Mouse (Mus musculus) embryonic facial prominence, embryonic 15.5 days (tissue): Measurements from ENCODE around the gene Mrpl10. TPM values are rescaled to one million over a fixed set of nuclear protein-coding genes. Genes with fewer than 3 reads are reported as not detected.

Source experiments
- ATAC-seq: fragments of 200-750 bp; cut with Nextera tagmentation; 2 replicates; pipeline ENCODE4 v1.8.0; 2017; ENCODE audit warnings: low read depth, moderate TSS enrichment; ENCODE audit not compliant: insufficient number of reproducible peaks, low FRiP score, low TSS enrichment
- H3K27ac ChIP-seq: fragments of 300-500 bp; sonication (generic); replicated peaks from 2 replicates; pipeline ENCODE4 v1.5.1; 2015; ENCODE audit warnings: mild to moderate bottlenecking, inconsistent platforms
- H3K27me3 ChIP-seq: fragments of 300-500 bp; sonication (generic); 2 replicates; pipeline ENCODE4 v1.6.1; 2015; ENCODE audit warnings: inconsistent platforms
- H3K36me3 ChIP-seq: fragments of 300-500 bp; sonication (generic); 2 replicates; pipeline ENCODE4 v1.6.1; 2015; ENCODE audit warnings: mild to moderate bottlenecking, inconsistent platforms
- H3K4me1 ChIP-seq: fragments of 300-500 bp; sonication (generic); 2 replicates; pipeline ENCODE4 v1.6.1; 2015; ENCODE audit warnings: inconsistent platforms
- H3K4me2 ChIP-seq: fragments of 300-500 bp; sonication (generic); replicated peaks from 2 replicates; pipeline ENCODE4 v1.6.1; 2015; ENCODE audit warnings: mild to moderate bottlenecking, inconsistent platforms
- H3K4me3 ChIP-seq: fragments of 300-500 bp; sonication (generic); replicated peaks from 2 replicates; pipeline ENCODE4 v1.5.1; 2015; ENCODE audit warnings: mild to moderate bottlenecking, inconsistent platforms
- H3K9ac ChIP-seq: fragments of 300-500 bp; sonication (generic); 2 replicates; pipeline ENCODE4 v1.6.1; 2015; ENCODE audit warnings: inconsistent platforms
- H3K9me3 ChIP-seq: fragments of 300-500 bp; sonication (generic); replicated peaks from 2 replicates; pipeline ENCODE4 v1.6.1; 2016; ENCODE audit warnings: inconsistent platforms
- WGBS: fragments of 180-500 bp; shearing (Covaris S2); methylation state at CpG from one replicate; pipeline ENCODE4 v1.1.7; 2015; 5-methylcytosine and 5-hydroxymethylcytosine counted together
- polyA plus RNA-seq: library from polyadenylated mRNA; unstranded; fragments of >200 nt; fragmentation: Nextera tagmentation; extraction: Ambion mirVana; gene quantifications from 2 replicates; pipeline ENCODE4 v1.2.1, GENCODE M21; 2015

Gene Mrpl10
- polyA plus RNA-seq, 1 experiment from 2014 or later = 77.9 TPM

- peak within 1 kb of the TSS; percentile 57 for H3K9ac ChIP-seq
- H3K4me2 ChIP-seq = peak within 1 kb of the TSS; percentile 87
- no peaks in the 10 kb centered on the region for H3K9me3 ChIP-seq
- no peaks in the 10 kb centered on the region for H3K27me3 ChIP-seq
- ATAC-seq = peak; percentile 79
- WGBS = 5% methylated on average over 18 of the region's 18 CpGs
- peaks cover 24% of the 10 kb centered on the region for H3K4me1 ChIP-seq
- H3K4me3 ChIP-seq = peak within 1 kb of the TSS; percentile 66
- H3K36me3 ChIP-seq = peaks cover 59% of the 10 kb centered on the region
- H3K27ac ChIP-seq = no peak within 1 kb of the TSS; the same call in 1 of the 2 replicates
These were observed 9.0 kb downstream of the Mrpl10 start, which contains the start of gene Osbpl7 for GRCm38 (mm10) chr11:97050216-97050943. Osbpl7 (plus strand) TSS chr11:97050628.

- no peak for ATAC-seq
- H3K27ac ChIP-seq = no peak overlapping the region
- peak overlapping the region; percentile 66 for H3K4me3 ChIP-seq
- H3K4me1 ChIP-seq = peaks cover 24% of the 10 kb centered on the region
- no peaks in the 10 kb centered on the region for H3K9me3 ChIP-seq
- no peaks in the 10 kb centered on the region for H3K27me3 ChIP-seq
- 28% methylated on average over 13 of the region's 13 CpGs for WGBS
- H3K4me2 ChIP-seq = peak overlapping the region; percentile 87
- peak overlapping the region; percentile 57 for H3K9ac ChIP-seq
- H3K36me3 ChIP-seq = peaks cover 59% of the 10 kb centered on the region
These were observed 9.7 kb downstream of the Mrpl10 start for GRCm38 (mm10) chr11:97050944-97051586.

GRCm38 (mm10) chr11:97052219-97052646, 10.9 kb downstream of the Mrpl10 start:
- no peaks in the 10 kb centered on the region for H3K27me3 ChIP-seq
- no peak overlapping the region for H3K27ac ChIP-seq
- H3K4me3 ChIP-seq = peak overlapping the region; percentile 66; the same call in 1 of the 2 replicates
- H3K4me1 ChIP-seq = peaks cover 24% of the 10 kb centered on the region
- WGBS = 25% methylated on average over 11 of the region's 11 CpGs
- H3K9ac ChIP-seq = no peak overlapping the region
- no peak for ATAC-seq
- peak overlapping the region; percentile 87; the same call in 1 of the 2 replicates for H3K4me2 ChIP-seq
- peaks cover 58% of the 10 kb centered on the region for H3K36me3 ChIP-seq
- no peaks in the 10 kb centered on the region for H3K9me3 ChIP-seq

GRCm38 (mm10) chr11:97063274-97063920, 22.0 kb downstream of the Mrpl10 start:
- Histone ChIP-seq H3K9ac (no peak overlapping the region), H3K4me1 (no peaks in the 10 kb centered on the region), H3K9me3 (no peaks in the 10 kb centered on the region), H3K4me3 (no peak overlapping the region), H3K27ac (0 out of 2 replicates have a peak overlapping the region, but pooled peaks have one; percentile 11), H3K36me3 (peaks cover 48% of the 10 kb centered on the region), H3K27me3 (no peaks in the 10 kb centered on the region), H3K4me2 (no peak overlapping the region)
- no peak for ATAC-seq
- 47% methylated on average over 9 of the region's 9 CpGs for WGBS

GRCm38 (mm10) chr11:97063921-97064295, 22.5 kb downstream of the Mrpl10 start:
- Histone ChIP-seq H3K4me1 (no peaks in the 10 kb centered on the region), H3K9me3 (no peaks in the 10 kb centered on the region), H3K27ac (0 out of 2 replicates have a peak overlapping the region, but pooled peaks have one; percentile 11), H3K9ac (no peak overlapping the region), H3K4me3 (no peak overlapping the region), H3K36me3 (peaks cover 48% of the 10 kb centered on the region), H3K27me3 (no peaks in the 10 kb centered on the region), H3K4me2 (no peak overlapping the region)
- 86% methylated on average over 3 of the region's 3 CpGs for WGBS
- ATAC-seq = no peak

- Histone ChIP-seq H3K36me3 (peaks cover 35% of the 10 kb centered on the region), H3K4me1 (no peaks in the 10 kb centered on the region), H3K9me3 (no peaks in the 10 kb centered on the region), H3K27me3 (no peaks in the 10 kb centered on the region), H3K9ac (no peak overlapping the region), H3K27ac (no peak overlapping the region), H3K4me3 (no peak overlapping the region), H3K4me2 (no peak overlapping the region)
- 83% methylated on average over 12 of the region's 12 CpGs for WGBS
- ATAC-seq = no peak
These were observed 24.4 kb downstream of the Mrpl10 start for GRCm38 (mm10) chr11:97065538-97066295.

- Histone ChIP-seq H3K9ac (no peak overlapping the region), H3K27ac (no peak overlapping the region), H3K4me1 (no peaks in the 10 kb centered on the region), H3K36me3 (peaks cover 25% of the 10 kb centered on the region), H3K9me3 (no peaks in the 10 kb centered on the region), H3K4me2 (no peak overlapping the region), H3K4me3 (no peak overlapping the region), H3K27me3 (no peaks in the 10 kb centered on the region)
- ATAC-seq = no peak
- WGBS = 48% methylated on average over 22 of the region's 22 CpGs
These were observed 25.4 kb downstream of the Mrpl10 start for GRCm38 (mm10) chr11:97066656-97067360.

- H3K27me3 ChIP-seq = no peaks in the 10 kb centered on the region
- no peak overlapping the region for H3K27ac ChIP-seq
- H3K4me1 ChIP-seq = no peaks in the 10 kb centered on the region
- no peak overlapping the region for H3K4me3 ChIP-seq
- no peaks in the 10 kb centered on the region for H3K9me3 ChIP-seq
- WGBS = 62% methylated on average over 1 of the region's 1 CpGs
- H3K4me2 ChIP-seq = no peak overlapping the region
- no peak overlapping the region for H3K9ac ChIP-seq
- no peak for ATAC-seq
- H3K36me3 ChIP-seq = peaks cover 21% of the 10 kb centered on the region
These were observed 28.0 kb downstream of the Mrpl10 start for GRCm38 (mm10) chr11:97069333-97069732.

- H3K4me1 ChIP-seq = no peaks in the 10 kb centered on the region
- H3K9ac ChIP-seq = no peak overlapping the region
- H3K4me2 ChIP-seq = no peak overlapping the region
- 79% methylated on average over 2 of the region's 2 CpGs for whole genome bisulfite sequencing
- no peaks in the 10 kb centered on the region for H3K27me3 ChIP-seq
- ATAC-seq = no peak
- H3K4me3 ChIP-seq = no peak overlapping the region
- H3K9me3 ChIP-seq = no peaks in the 10 kb centered on the region
- H3K36me3 ChIP-seq = peaks cover 21% of the 10 kb centered on the region
- H3K27ac ChIP-seq = no peak overlapping the region
These were observed 28.4 kb downstream of the Mrpl10 start for GRCm38 (mm10) chr11:97069770-97070169.

GRCm38 (mm10) chr11:97071129-97071528, 29.8 kb downstream of the Mrpl10 start:
- WGBS = 83% methylated on average over 1 of the region's 1 CpGs
- no peaks in the 10 kb centered on the region for H3K27me3 ChIP-seq
- H3K4me2 ChIP-seq = no peak overlapping the region
- H3K9me3 ChIP-seq = no peaks in the 10 kb centered on the region
- no peak for ATAC-seq
- H3K27ac ChIP-seq = no peak overlapping the region
- H3K4me3 ChIP-seq = no peak overlapping the region
- H3K9ac ChIP-seq = no peak overlapping the region
- H3K36me3 ChIP-seq = peaks cover 21% of the 10 kb centered on the region
- H3K4me1 ChIP-seq = no peaks in the 10 kb centered on the region
